Mouse (Mus musculus) adrenal gland, adult 8-10 months (tissue): ENCODE results near the gene Slc31a2. TPM values are rescaled to one million over a fixed set of nuclear protein-coding genes. Genes with fewer than 3 reads are reported as not detected.
A peak's percentile ranks its signal among the peaks of the same experiment; 100 is the strongest.

Experiments used
- DNase-seq: peaks from one replicate; pipeline ENCODE4 v3.0.0; 2022
- total RNA-seq, 4 experiments: library from RNA; stranded (reverse); gene quantifications; 2 replicates each; pipeline ENCODE4 v1.2.4; 2022

Gene Slc31a2
- total RNA-seq, 4 experiments from 2014 or later, result 41.7 to 74.1 (median 56.4) TPM

DNA sequence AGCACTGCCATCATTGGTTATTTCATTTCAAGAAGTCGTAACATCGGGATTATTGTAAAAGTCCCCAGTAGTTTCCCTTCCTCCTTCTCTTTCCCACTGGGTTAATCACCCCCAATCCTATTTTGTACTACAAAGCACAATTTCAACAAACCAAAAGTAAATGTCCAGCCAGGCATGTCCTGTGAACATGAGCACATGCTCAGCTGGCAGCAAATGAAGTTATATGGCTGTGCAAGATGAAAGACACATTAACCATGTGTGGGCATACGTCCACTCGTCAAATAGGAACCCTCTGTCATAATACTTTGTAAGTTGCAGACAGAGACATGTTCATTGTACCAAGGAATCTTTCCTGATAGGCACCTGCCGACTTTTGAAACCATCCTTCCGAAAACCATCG lies 20.6 kb downstream of the Slc31a2 start:
- no peak for DNase-seq

- DNase-seq, result no peak
Observed at GRCm38 (mm10) chr4:62285576-62285975, 23.2 kb downstream of the Slc31a2 start.

GRCm38 (mm10) chr4:62286257-62286991 lies 24.1 kb downstream of the Slc31a2 start:
- DNase-seq, result peak; percentile 80

DNA sequence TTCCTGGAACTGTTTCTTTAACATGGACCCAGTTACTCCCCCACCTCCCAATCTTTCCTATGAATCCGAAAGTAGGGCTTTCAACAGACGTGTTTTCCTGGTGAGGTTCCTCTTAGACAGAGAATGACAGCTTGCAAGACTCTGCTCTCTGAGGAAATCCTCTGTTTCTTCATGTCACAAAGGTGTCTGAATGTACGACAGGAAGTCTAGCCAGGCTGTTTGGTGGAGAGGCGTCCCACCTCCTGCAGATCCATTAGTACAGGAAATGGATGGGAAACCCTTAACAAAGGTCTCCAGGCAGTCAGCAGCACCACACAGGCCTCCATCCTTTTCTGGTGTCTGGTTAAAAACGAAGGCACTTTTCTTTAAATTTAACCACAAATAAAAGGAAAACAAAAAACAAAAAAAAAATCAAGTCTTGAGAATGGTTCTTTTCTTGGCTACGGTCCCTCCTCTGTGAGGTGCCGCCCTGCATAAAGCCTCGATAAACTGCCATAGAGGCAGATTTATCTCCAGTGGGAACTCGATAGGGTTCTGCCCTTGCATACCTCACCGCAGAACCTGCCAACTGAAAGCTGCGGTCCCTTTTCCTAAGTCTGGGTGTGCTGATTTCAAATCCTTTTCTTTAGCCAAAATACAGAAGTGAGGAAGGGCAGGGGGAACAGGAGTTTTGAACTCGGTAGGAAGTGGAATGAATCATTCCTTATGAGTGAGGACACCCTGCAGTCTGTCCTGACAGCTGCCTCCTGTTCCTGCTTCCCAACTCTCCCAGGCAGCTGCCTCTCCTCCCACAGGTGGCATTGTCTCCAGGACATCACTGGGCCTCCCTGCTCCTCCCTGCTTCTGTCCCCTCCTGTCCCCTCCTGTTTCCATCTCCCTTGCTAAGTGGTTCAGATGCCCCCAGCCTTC lies 24.9 kb downstream of the Slc31a2 start:
- DNase-seq, result no peak

DNA sequence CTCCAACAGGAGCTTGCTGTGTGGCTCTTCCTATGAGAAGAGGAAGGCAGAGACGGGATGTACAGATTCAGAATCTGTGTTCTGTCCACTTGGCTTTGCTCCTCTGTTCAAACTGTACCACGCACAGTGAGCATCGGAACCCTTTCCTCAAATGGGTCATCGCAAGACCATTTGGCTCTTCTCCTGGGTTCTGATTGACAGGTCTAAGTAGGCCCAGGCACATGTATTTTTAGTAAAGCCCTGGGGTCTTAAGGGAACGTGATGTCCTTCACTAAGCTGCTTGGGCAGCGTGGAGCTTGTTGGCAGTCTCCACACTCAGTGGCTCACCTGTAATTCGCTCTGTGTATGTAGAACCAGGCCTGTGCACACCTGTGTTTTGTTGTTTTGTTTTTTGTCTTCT lies 26.9 kb downstream of the Slc31a2 start:
- DNase-seq, result no peak

DNA sequence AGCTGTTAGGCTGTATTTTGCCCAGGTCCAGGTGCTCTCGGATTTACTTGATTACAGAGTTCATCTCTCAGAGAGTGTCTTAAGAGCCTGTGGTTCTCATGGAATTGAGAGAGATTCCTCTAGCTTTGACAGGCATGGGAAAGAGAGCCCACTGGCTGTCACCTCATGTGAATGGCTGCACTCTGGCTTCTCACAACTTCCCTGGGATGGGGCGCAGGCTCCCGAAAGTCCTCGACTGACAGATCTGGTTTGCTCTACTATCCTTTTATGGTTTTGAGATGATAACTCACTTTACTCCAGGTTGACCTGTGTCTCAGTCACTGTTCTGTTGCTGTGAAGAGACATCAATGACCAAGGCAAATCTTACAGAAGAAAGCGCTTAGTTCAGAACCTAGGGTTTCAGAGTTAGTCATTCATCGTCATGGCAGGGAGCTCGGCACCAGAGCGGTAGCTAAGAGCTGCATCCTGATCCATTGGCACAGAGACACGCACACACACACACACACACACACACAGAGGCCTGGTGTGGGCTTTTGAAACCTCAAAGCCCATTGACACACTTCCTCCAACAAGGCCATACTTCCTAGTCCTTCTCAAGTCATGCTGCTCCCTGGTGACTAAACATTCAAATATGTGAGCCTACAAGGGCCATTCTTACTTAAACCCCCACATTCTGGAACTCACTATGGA lies 28.6 kb downstream of the Slc31a2 start:
- DNase-seq, result no peak

- no peak for DNase-seq
Observed at GRCm38 (mm10) chr4:62292461-62293180, 30.3 kb downstream of the Slc31a2 start.

GRCm38 (mm10) chr4:62293219-62293861 lies 31.0 kb downstream of the Slc31a2 start:
- DNase-seq, result no peak

- no peak for DNase-seq
Observed at GRCm38 (mm10) chr4:62294741-62295140, 32.4 kb downstream of the Slc31a2 start.

DNA sequence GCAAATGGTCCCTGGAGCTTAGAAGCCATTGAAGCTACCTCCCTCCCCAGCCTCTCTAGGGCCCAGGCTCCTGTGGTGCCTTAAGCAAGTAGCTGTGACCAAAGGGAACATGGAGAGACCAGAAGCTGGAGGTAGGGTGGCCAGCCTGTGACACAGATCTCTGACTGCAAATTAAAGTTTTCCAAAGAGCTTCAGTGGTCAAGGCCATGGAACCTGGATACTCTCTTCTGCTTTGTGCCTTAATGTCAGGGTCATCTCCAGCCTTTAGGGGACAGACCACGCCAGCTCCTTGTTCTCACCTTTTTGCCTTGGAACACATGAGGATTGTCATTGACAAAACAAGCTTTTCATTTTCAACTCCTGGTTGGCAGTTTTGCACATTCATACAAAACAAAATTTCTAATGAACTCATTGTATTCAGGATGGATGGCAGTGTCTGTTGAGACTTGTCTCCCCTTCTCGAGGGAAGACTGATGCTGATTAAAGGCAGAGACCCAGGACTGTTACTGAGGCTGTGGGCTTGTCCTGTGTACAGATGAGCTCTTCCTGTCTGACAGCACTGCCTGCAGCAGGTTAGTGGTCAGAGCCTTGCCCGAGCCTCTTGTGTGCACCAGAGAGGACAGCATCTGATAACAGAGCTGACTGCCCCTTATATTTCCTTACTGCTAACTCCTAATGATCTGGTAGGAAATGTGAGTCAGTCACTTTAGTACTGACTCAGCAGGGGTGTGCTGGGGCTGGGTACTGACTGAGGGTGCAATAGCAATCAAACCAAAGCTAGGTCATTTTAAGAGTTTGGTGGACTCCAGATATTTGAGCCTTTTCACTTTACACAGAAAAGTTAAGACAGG lies 35.1 kb downstream of the Slc31a2 start:
- DNase-seq, result no peak

- DNase-seq, result no peak
Observed at GRCm38 (mm10) chr4:62300001-62300400, 37.6 kb downstream of the Slc31a2 start.

DNA sequence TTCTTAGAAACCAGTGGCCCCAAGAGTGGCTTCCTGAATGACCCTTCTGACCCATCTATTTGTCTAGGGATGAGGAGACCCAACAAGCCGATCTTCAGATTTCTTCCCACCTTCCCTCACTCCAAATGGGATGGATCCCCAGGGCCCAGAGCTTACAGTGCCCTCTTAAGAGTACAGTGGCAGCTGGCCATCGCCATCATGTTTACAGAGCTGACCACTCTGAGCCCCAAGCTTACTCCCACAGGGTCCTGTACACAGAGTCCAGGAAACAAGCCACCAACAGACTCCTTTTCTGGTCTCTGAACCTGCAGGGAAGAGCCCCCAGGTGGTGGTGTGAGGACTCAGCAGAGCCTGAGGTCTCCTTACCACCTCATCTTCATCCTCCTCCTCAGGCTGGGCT lies 40.4 kb downstream of the Slc31a2 start:
- no peak for DNase-seq

DNA sequence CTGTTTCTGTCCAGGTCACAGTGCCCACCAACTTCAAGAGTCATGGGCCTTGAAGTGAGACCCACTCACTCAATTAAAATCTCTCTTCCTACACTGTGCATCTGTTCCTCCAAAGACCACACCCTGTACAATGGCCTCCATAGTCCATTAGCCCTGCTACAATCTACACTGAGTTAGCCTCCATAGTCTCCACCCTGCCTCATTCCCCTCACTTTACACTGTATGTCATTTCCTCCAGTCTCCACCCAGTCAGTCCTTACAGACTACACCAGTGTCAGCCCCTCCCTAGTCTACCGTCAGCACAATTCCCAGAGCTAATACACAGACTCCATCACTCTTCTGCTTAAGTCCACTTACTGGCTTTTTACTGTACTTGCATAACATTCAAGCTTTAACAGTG lies 40.9 kb downstream of the Slc31a2 start:
- DNase-seq, result no peak

DNA sequence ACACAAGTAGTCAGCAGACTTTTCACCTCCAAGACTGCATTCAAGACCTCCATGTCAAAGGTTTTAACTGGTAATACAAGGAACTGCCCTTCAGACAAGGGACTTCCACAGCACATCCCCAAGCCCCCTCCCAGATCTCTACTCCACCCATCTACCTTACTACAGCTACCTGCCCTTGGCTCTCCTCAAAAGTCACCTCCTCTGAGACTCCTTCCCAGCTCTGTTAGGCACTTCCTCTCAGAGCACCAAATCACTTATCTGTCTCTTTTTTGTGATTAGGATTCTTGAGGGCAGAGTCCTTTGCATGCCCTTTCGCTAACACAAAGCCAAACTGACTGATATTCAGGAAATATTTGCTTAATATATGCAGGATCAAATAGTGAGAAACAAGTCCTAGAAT lies 43.9 kb downstream of the Slc31a2 start:
- no peak for DNase-seq

DNA sequence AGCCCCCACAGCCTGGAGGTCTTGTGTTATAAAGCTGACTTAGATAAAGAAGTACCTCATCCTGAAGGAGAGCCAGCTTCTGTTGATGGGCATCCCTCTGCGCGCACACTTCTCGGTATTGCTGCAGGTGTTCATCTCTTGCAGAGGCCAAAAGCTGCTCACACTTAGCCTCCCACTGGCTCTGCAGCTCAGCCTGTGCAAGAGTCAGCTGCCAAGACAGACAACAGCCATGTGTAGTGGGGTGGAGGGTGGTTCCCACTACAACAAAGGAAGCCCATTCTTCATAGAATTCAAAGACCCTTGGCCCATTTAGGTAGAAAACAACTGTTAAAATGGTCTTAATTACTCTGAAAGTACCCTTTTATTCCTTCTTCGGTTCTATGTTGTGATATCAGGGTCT lies 44.5 kb downstream of the Slc31a2 start:
- no peak for DNase-seq

DNA sequence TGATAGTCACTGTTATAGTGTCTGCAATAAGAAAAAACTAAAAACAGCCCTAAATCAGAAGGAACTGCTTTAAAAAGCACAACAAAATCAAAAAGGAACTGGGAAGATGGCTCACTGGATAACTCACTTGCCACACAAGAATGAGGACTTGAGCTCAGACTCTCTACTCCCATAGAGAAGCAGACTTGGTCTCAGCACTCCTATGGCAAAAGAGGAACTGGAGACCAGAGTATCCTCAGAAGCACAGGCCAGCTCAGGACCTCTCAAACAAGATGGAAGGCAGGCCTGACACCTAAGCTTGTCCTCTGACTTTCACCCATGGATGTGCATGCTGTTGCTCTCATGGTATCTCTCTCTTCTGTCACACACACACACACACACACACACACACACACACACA lies 46.0 kb downstream of the Slc31a2 start:
- DNase-seq, result no peak

- no peak for DNase-seq
Observed at GRCm38 (mm10) chr4:62312821-62313220, 50.5 kb downstream of the Slc31a2 start.

DNA sequence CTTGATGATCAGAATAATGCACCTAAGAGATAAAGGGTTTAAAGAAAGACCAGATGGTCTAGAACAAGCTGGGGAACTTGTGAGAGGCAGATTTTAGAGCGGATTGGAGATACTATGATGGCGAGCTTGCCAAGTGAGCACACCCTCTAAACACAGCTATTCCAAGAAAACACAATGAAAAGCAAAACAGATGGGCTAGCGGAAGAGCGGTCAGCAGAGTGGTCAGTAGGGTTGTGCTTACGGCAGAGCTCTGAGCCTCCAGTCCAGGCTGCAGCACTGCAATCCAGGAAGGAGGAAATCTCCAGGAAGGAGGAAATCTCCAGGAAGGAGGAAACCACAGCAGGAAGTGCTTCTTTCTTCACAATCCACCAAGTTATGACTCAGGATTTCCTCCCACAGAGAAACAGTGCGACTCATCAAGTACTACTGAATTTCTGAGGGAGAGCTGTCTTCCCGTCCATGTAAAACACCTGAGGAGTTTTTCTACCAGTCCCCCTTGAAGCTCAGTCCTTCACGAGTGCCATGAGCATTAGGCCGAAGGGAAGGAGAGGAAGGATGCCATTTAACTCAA lies 51.4 kb downstream of the Slc31a2 start:
- no peak for DNase-seq

GRCm38 (mm10) chr4:62314516-62314915 lies 52.2 kb downstream of the Slc31a2 start:
- DNase-seq, result no peak

DNA sequence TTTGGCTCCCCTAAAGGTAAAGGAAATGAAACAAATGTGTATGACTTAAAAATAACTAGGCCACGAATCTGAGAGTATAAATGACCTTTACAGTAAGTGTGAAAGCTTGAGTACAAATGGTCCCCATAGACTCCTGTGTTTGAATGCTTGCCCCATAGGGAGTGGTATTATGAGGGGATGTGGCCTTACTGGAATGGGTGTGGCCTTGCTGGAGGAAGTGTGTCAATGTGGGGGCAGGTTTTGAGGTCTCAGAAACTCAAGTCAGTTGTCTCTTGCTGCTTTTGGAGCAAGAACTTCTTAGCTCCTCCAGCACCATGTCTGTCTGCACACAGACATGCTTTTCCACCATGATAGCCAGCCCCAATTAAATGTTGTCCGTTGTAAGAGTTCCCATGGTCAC lies 54.1 kb downstream of the Slc31a2 start:
- DNase-seq, result no peak

- DNase-seq, result no peak
Observed at GRCm38 (mm10) chr4:62318294-62318693, 55.9 kb downstream of the Slc31a2 start.
